Mouse (Mus musculus) 3T3-L1 (cell line): ENCODE measurements at regions not wholly inside any gene's neighbourhood (a gene's known extent, or its start where the extent isn't known, plus 50 kb on each side); places are given as distances from the start of the nearest gene placed in this dataset.

Experiments
- DNase-seq: peaks from one replicate; pipeline ENCODE4 v3.0.0-alpha.2; 2015; ENCODE audit warnings: low read depth, low spot score

- no peak for DNase-seq
Observed at GRCm38 (mm10) chr8:90762390-90762789, 54.8 kb downstream of the Gm19935 start.

DNA sequence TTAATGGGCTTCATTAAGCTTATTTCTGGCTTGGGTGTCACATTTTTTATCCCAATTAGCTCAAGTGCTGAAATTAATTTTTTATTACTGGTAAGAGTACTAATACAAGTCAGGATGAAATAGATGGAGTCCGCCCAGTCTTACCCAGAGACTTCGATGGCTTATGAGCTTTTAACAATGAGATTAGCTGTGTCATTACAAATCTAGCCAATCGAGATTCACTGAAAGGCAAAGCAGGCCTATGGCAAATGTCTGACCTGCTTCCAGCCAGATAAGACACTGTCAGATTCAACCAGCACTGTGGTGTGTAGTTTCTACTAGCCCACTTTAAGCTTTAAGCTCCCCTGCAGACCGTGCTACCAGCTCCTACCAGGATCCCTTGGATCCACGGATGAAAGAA, 55.2 kb downstream of the Gm19935 start:
- no peak for DNase-seq

- no peak for DNase-seq
Observed at GRCm38 (mm10) chr8:90761446-90761845, 55.7 kb downstream of the Gm19935 start.

GRCm38 (mm10) chr8:90759531-90759930, 57.7 kb downstream of the Gm19935 start:
- no peak for DNase-seq

DNA sequence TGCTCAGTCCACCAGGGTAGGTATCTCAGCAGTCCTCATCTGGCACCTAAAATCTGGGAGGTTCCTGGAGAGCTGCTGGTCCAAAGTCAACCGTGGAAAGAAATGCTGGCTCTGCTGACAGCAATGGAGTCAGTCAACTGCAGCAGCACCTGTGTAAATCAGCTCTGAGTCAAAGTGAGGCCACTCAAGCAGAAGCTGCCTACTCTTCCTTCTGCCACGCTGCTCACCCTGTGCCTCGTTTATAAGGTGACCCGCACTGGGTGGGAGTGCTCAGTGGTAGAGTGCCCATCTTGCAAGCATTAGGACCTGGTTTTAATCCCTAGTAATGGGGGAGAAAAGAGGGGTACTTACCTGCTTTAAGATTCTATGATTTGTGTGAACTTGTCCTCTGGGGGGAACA, 62.2 kb downstream of the Gm19935 start:
- DNase-seq = no peak

DNA sequence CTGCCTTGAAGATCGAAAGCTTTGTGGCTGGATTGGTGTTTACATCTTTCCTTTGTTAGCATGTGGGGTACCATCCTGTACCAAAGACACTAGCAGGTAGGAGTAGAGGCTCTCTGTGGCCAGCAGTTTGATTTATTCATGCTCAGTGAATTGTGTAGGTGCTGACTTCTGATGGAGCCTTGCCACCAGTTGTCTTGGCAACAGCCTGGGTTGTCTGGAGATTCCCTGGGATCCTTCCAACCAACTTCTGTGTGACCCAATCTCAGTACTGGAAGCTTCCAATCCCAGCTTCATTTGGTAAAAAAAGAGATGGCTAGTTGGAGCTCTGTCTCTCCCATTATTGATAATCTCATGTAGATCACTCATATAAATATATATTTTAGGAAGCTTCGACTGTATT, 73.6 kb downstream of the Gm19935 start:
- no peak for DNase-seq

GRCm38 (mm10) chr8:90740963-90741733, 76.0 kb downstream of the Gm19935 start:
- DNase-seq = no peak

GRCm38 (mm10) chr8:90740302-90740962, 76.8 kb downstream of the Gm19935 start:
- DNase-seq = no peak

GRCm38 (mm10) chr8:90728011-90728410, 89.2 kb downstream of the Gm19935 start:
- no peak for DNase-seq

DNA sequence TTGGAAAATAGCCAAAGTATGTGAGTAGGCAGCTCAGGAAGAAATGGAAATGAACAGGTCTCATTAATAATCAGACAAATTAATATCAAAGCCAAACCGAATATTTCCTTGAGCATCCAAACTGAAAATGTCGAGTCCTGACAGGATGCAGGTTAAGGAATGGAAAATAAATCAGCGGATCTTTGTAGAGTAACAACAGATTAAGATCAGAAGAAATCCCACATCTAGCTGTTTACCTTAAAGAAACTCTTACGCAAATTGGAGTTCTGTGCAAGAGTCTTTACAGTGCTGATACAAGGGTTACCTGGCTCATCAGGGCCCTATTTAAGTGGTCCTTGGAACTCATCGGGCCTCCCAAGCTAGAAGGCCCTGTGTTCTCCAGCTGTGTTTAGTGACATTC, 92.0 kb downstream of the Gm19935 start:
- DNase-seq = no peak

GRCm38 (mm10) chr8:90716436-90716835, 100.8 kb downstream of the Gm19935 start:
- no peak for DNase-seq

DNA sequence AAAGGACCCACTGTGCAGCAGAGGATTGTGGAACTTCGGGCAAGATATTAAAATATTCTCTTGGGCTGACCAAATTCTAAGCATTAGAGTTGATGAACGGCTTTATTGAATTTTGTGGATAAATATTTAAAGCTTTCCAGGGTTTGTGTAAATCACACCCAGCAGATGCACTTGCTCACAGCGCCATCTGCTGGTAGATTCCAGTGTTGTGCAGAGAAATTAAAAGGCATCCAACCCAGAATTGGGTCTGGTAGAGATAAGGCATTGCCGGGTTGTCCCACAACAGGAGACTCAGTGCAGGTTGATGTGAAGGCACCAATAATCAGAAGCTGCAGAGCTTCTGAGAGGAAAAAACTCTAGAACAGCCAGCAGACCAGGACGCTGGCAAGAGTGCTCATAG, 108.7 kb downstream of the Gm19935 start:
- DNase-seq = peak; percentile 68

DNA sequence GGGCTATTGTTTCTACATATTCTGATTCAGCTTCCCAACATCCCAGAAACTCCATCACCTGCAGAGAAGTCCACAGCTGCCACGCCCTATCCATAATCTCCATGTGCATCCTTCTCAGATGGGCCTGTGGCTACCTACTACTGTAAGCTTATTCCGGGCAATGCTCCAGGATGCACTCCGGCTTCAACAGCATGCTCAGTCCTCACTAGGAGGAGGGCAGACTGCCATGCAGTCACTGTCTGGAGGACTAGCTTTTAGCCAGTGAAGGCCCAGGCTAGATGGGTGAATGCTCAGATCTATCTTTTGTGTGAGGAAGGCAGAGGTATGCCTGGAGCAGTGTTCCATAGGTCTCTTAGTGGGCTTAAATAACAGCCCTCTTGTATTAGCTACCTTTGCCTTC, 124.7 kb downstream of the Gm19935 start:
- DNase-seq = no peak

GRCm38 (mm10) chr8:90685076-90685475, 132.1 kb downstream of the Gm19935 start:
- no peak for DNase-seq

DNA sequence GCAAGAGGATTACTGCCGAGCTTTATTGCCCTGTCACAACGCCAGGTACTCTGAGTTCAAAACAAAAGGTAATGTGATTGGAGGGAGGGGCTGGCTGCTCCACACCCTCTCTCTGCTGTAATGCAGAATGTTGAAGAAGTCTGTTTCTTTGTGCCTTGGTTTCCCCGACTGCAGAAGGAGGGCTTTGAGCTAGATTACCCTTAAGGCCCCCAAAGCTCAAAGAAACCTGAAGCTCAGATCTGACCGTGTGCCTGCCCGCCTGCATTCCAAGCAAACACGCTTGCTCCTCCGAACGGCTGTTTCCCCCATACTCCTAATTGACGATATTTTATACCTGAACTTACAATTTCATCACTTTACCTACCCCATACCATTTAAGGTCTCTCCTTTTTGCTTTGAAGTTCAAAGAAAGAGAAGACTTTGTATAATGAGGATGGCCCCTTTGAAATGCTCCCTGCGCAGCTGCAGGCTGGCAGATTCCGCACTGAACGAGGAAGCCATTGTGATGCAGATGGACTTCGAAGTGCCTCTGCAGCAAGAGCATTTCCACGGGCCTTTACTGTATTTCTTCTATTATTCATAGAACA, 146.6 kb downstream of the Gm19935 start:
- DNase-seq = no peak

DNA sequence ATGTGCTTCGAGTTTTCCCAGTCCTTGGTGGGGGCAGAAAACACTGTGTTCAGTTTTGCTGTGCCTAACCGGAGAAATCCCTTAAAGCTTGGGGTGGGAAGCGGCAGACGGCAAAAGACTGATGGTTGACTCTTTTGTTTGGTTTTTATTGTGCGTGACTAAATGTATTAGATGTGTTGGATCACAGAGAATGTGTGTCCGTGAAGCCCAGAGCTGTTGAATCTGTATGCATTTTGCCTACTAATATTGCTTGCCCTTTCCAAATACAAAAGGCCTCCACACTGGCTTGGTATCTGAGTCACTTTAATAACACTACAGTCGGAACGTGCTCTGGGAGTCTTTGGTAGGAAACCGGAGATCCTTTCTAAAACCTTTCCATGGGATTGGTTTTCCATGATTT, 147.8 kb downstream of the Gm19935 start:
- no peak for DNase-seq

GRCm38 (mm10) chr8:90659066-90659465, 158.1 kb downstream of the Gm19935 start:
- no peak for DNase-seq

- peak; percentile 20 for DNase-seq
Observed at GRCm38 (mm10) chr8:90657641-90658051, 159.5 kb downstream of the Gm19935 start.

- DNase-seq = no peak
Observed at GRCm38 (mm10) chr8:90657116-90657515, 160.1 kb downstream of the Gm19935 start.

DNA sequence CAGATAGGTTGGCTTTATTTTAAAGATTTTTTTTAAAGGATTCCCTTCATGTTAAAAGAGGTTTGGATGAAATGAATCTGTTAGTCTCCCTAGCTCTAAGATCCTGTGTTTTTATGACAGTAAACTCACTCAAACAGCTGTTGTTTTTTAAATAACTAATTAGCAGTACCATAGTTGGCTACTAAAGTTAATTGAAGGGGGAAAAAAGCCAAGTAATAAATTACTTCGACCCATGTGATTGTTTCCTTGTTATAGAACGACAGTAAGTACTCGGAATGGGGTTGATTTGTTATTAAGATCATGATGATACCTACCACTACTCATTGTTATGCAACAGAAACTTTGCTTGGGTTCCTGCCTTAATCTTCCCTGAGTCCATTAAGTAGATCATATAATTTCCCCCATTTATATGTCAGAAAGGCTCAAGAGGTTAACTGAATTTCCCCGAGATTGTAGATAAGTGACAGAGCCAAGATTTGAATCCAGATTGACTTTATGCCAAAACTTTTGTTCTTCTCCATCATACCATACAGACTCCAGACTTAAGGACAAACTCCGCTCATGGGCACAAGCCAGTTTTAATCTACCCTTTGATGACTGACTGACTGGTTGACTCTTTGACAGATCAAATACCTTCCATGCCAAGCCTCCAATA, 160.6 kb downstream of the Gm19935 start:
- DNase-seq = no peak

- no peak for DNase-seq
Observed at GRCm38 (mm10) chr8:90654786-90655185, 162.4 kb downstream of the Gm19935 start.

DNA sequence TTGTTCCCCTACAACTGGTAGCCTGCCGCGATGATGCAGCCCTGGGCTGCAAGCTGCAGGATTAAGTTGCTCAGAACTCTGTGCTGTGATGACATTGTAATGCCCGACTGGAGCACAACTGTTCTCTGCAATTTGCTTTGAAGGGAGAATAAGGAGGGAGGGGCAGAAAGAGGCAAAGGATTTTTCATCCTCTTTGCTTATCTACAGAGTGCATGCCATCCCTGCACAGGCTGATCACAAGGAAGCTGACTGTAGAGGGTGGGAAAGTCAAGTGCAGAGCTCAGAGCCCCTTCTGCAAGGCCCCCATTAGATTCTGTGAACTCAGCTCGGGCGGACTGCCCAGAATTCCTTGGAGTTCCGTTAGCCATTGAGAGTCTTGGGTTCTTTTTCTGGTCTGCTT, 174.8 kb downstream of the Gm19935 start:
- no peak for DNase-seq
